Mouse (Mus musculus) heart, adult 2 months (tissue): Measurements from ENCODE around the gene Maml2. TPM values are rescaled to one million over a fixed set of nuclear protein-coding genes. Genes with fewer than 3 reads are reported as not detected.

Source experiments
- DNase-seq, 2 experiments: peaks; one replicate each; pipeline ENCODE4 v3.0.0; 2021
- H3K27ac ChIP-seq: fragments of 200-600 bp; 2 replicates; pipeline ENCODE4 v1.8.1; 2022
- H3K27me3 ChIP-seq: fragments of 200-500 bp; 2 replicates; pipeline ENCODE4 v1.6.1; 2012; ENCODE audit warnings: mild to moderate bottlenecking, low read length, inconsistent platforms, mixed read lengths; ENCODE audit not compliant: control insufficient read depth, insufficient read depth
- H3K36me3 ChIP-seq: fragments of 200-500 bp; 2 replicates; pipeline ENCODE4 v1.6.1; 2012; ENCODE audit warnings: low read length, inconsistent platforms; ENCODE audit not compliant: control insufficient read depth, insufficient read depth
- H3K4me1 ChIP-seq: fragments of 200-500 bp; 2 replicates; pipeline ENCODE4 v1.6.1; 2011; ENCODE audit warnings: low read length; ENCODE audit not compliant: control insufficient read depth, insufficient read depth
- H3K4me3 ChIP-seq: fragments of 200-600 bp; 2 replicates; pipeline ENCODE4 v1.8.1; 2022
- H3K79me2 ChIP-seq: fragments of 200-500 bp; replicated peaks from 2 replicates; pipeline ENCODE4 v1.6.1; 2012; ENCODE audit warnings: mild to moderate bottlenecking, inconsistent platforms, low read length, moderate library complexity, mixed read lengths; ENCODE audit not compliant: control insufficient read depth, insufficient read depth
- H3K9ac ChIP-seq: fragments of 200-500 bp; 2 replicates; pipeline ENCODE4 v1.6.1; 2012; ENCODE audit warnings: low read depth, mild to moderate bottlenecking, control low read depth, inconsistent platforms, low read length, mixed read lengths
- CTCF ChIP-seq: fragments of 200-600 bp; IDR thresholded peaks from 2 replicates; pipeline ENCODE4 v1.8.1; 2022; ENCODE audit warnings: antibody characterized with exemption, mild to moderate bottlenecking, moderate library complexity
- EP300 ChIP-seq: fragments of 200-500 bp; IDR thresholded peaks from 2 replicates; pipeline ENCODE4 v1.6.1; 2011; ENCODE audit warnings: low read depth, low read length, control low read depth; ENCODE audit not compliant: insufficient read depth
- POLR2A ChIP-seq: fragments of 200-500 bp; IDR thresholded peaks from 2 replicates; pipeline ENCODE4 v1.6.1; 2011; ENCODE audit warnings: mild to moderate bottlenecking, low read depth, low read length, control low read depth; ENCODE audit not compliant: insufficient read depth
- WGBS: fragments of 180-500 bp; shearing (Covaris S2); methylation state at CpG from one replicate; pipeline ENCODE4 v1.1.7; 2018; 5-methylcytosine and 5-hydroxymethylcytosine counted together
- intact Hi-C: fragments of 180-260 bp; cut with DNase I; formaldehyde crosslinking; loops from one replicate; pipeline ENCODE4 v1.15.1; 2025
- polyA plus RNA-seq: library from polyadenylated mRNA; depleted of rRNA; stranded (reverse); fragments of >200 nt; gene quantifications from 2 replicates; pipeline ENCODE4 v1.2.3, GENCODE M21; 2012
- total RNA-seq, 2 experiments: library from RNA; stranded (reverse); gene quantifications; 2 replicates each; pipeline ENCODE4 v1.2.3; 2021

Maml2 gene
- total and polyA plus RNA-seq, 3 experiments: 4.8 to 6.5 (median 5.7) TPM

DNA sequence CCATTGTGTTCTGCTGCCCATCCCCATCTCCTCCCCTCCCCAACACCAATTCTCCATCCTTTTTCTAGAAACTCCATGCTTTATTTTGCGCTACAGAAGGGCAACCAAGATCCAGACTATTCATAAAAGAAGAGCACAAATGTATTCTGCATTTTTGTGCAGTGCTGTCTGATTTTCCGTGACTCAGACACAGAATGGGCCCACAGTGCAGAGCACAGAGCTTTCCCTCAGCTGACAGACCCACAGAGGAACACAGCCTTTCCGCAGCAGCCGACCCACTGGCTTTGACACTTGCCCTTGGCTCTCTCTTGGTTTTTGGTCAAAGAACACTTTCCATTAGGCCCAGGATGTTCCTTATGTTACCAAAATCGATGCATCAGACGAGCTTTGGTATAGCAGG, 302.0 kb downstream of the Maml2 start:
- no peaks in the 10 kb centered on the region for H3K27me3 ChIP-seq
- WGBS: 81% methylated on average over 6 of the region's 6 CpGs
- no peak overlapping the region for H3K27ac ChIP-seq

DNA sequence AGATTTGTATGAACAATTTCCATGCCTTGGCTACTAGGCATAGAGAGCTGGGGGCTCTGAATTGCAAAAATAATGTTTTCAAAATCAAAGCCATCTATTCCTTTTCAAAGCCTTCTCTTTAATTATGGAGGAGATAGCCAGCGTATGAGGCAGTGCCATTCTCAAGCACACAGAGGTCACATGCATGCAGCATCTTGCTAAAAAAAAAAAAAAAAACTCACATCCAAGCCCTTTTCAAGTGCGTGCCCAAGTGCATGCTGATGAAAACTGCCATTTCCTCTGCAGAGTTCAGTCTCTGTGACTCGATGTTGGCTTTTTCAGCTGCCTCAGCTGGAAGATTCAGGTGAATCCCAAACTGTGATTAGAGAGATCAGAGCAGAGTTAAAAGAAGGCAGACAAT, 304.0 kb downstream of the Maml2 start:
- no peaks in the 10 kb centered on the region for H3K79me2 ChIP-seq
- intact Hi-C loops: no loop called here
- no peak overlapping the region for H3K4me3 ChIP-seq
- no peak overlapping the region for H3K27ac ChIP-seq
- WGBS: 83% methylated on average over 3 of the region's 3 CpGs
- H3K27me3 ChIP-seq: no peaks in the 10 kb centered on the region
- H3K9ac ChIP-seq: no peak overlapping the region
- no peak for DNase-seq
- H3K4me1 ChIP-seq: peaks cover 2% of the 10 kb centered on the region
- TF ChIP-seq POLR2A: no peak
- no peak for TF ChIP-seq EP300
- TF ChIP-seq CTCF: no peak
- no peaks in the 10 kb centered on the region for H3K36me3 ChIP-seq

More for the DNA sequence above, 302.0 kb downstream of the Maml2 start:
- TF ChIP-seq CTCF: no peak
- TF ChIP-seq EP300: no peak
- TF ChIP-seq POLR2A: no peak
- H3K79me2 ChIP-seq: no peaks in the 10 kb centered on the region
- DNase-seq: no peak
- H3K36me3 ChIP-seq: no peaks in the 10 kb centered on the region
- no peak overlapping the region for H3K4me3 ChIP-seq
- intact Hi-C loops: no loop called here
- no peak overlapping the region for H3K9ac ChIP-seq
- H3K4me1 ChIP-seq: peaks cover 2% of the 10 kb centered on the region

DNA sequence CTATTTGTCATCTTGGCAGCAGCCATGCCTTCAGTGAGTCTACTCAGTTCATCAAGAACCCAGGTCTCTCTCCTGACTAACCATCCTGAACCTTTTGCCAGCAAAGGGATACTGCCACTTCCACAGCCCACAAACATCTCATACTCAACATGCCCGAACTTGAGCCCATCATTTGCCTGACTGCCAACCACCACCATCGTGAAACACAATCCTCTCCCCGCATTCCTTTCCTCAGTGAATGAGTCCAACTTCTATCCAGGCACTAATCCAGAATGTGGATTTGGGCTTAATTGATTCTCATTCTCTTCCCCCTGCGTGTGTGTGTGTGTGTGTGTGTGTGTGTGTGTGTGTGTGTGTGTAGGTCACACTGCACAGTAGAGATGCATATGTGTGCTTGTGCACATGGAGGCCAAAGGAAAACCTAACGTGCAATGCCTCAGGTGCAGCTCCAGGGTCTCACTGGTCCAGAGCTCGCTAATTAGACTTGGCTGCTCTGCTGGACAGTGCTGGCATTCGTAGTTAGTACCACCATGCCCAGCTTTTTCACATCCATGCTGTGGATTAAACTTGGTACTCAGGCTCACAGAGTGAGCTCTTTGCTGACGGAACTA, 305.9 kb downstream of the Maml2 start:
- Histone ChIP-seq H3K4me3 (no peak overlapping the region), H3K9ac (no peak overlapping the region), H3K4me1 (peaks cover 1% of the 10 kb centered on the region; the same call in 1 of the 2 replicates), H3K36me3 (no peaks in the 10 kb centered on the region), H3K79me2 (no peaks in the 10 kb centered on the region), H3K27ac (no peak overlapping the region), H3K27me3 (no peaks in the 10 kb centered on the region)
- TF ChIP-seq CTCF (no peak), POLR2A (no peak), EP300 (no peak)
- intact Hi-C loops: no loop called here
- DNase-seq: no peak
- 92% methylated on average over 8 of the region's 8 CpGs for WGBS

DNA sequence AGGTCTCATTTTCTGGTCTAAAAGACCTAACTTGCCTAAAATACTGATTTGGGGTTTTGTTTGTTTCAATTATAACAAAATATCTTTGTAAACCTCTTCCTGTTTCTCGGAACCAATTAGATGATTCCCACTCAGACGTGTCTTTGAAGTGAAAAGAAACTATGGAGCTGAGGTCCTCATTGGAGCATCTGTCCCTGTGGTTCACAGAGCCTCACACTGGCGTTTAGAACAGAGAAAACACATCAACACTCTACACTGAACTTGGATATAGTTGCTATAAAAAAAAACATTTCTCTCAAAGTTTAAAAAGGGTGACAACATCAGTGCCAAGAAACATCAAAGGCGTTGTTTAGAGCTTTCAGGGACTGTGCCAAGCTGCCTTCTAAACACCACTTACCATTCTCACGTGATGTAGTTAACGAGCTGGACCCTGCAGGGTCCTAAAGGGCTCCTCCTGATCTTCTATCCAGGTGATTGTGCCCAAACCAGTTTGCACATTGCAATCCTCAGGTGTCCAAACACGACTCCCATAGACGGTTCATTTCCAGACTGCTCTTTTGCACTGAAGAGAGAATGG, 309.9 kb downstream of the Maml2 start:
- 70% methylated on average over 8 of the region's 8 CpGs for WGBS
- Histone ChIP-seq H3K27me3 (no peaks in the 10 kb centered on the region), H3K4me3 (no peak overlapping the region), H3K27ac (no peak overlapping the region), H3K9ac (no peak overlapping the region), H3K79me2 (peaks cover 2% of the 10 kb centered on the region; the same call in 1 of the 2 replicates), H3K4me1 (peaks cover 4% of the 10 kb centered on the region), H3K36me3 (no peaks in the 10 kb centered on the region)
- intact Hi-C loops: no loop called here
- TF ChIP-seq POLR2A (no peak), CTCF (no peak), EP300 (no peak)
- DNase-seq: no peak

DNA sequence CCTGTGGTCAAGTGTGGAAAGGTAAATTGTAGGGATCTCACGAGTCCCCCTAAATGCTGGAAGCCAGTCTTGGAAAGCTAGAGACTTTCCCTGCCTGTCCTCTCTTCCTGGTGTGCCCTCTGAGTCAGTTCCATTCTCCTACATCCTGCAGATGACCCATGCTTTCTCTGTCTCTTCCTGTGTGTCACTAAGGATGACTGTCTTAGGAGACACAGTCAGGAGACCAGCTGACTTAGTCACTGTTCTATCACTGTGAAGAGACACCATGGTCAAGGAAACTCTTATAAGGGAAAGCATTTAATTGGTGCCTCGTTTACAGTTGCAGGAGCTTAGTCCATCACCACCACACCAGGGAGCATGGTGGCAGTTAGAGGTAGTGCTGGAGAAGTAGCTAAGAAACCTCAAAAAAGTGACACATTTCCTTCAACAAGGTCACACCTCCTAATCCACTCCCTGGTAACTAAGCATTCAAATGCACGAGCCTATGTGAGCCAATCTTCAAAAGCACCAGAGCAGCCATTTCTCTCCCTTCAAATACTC, 310.8 kb downstream of the Maml2 start:
- Histone ChIP-seq H3K79me2 (peaks cover 2% of the 10 kb centered on the region; the same call in 1 of the 2 replicates), H3K9ac (no peak overlapping the region), H3K27ac (no peak overlapping the region), H3K4me3 (no peak overlapping the region), H3K4me1 (peaks cover 4% of the 10 kb centered on the region), H3K27me3 (no peaks in the 10 kb centered on the region), H3K36me3 (no peaks in the 10 kb centered on the region)
- intact Hi-C loops: no loop called here
- DNase-seq: no peak
- 58% methylated on average over 3 of the region's 3 CpGs for WGBS
- TF ChIP-seq POLR2A (no peak), EP300 (no peak), CTCF (no peak)

DNA sequence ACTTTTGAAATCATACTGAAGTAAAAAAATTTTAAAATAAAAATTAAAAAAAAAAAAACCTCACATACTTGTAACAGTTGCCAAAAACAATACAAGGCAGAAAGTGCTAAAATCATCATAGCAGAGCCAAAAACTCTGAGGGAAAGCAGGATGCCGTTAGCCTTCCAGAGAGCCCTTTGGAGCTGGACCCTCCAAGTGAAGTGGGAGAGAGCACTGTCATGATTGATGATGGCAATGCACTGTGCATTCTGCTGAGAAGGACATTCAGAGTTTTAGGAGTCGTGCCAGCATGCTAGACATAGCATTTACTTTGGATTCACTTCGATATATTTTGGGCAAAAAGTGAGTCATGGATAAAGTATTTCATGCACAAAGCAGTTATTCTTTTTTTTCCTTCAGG, 313.8 kb downstream of the Maml2 start:
- WGBS: 40% methylated on average over 3 of the region's 3 CpGs
- no peak overlapping the region; the same call in 1 of the 2 replicates for H3K27ac ChIP-seq

More for the DNA sequence above, 313.8 kb downstream of the Maml2 start:
- no peak for TF ChIP-seq POLR2A
- TF ChIP-seq EP300: no peak
- no peak for TF ChIP-seq CTCF
- H3K9ac ChIP-seq: no peak overlapping the region
- peaks cover 2% of the 10 kb centered on the region; the same call in 1 of the 2 replicates for H3K79me2 ChIP-seq
- intact Hi-C loops: no loop called here
- H3K4me1 ChIP-seq: peaks cover 4% of the 10 kb centered on the region
- no peaks in the 10 kb centered on the region for H3K27me3 ChIP-seq
- no peaks in the 10 kb centered on the region for H3K36me3 ChIP-seq
- no peak overlapping the region for H3K4me3 ChIP-seq
- no peak for DNase-seq
